Mouse (Mus musculus): ENCODE measurements around the gene Spns1.

DNA sequence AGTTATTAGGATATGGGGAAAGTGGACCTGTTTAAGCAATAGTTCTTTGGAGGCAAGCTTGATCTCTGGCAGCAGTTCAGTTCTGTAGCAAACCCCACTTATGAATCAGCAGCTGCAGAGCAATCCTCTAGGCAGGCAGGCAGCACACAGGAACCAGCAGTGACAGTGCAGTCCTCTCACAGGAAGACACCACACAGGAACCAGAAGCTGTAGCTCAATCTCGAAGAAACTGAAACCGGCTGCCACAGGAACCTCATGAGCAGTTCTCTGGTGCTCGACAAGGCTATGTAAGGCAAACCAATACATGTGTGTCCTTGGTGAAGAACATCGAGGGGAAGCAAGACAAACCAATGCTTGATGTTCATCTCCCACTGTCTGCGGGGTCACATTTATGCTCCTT, 44.5 kb upstream of the Spns1 start:
- no peak for TF ChIP-seq EP300 (IDR thresholded peaks at IDR 0.05)
- TF ChIP-seq CTCF (IDR thresholded peaks at IDR 0.05): no peak

All from lung, postnatal 0 days (tissue).